Mouse (Mus musculus) monocyte, adult 2 months (primary cell): ENCODE measurements at regions not wholly inside any gene's neighbourhood (a gene's known extent, or its start where the extent isn't known, plus 50 kb on each side); places are given as distances from the start of the nearest gene placed in this dataset.

Experiments
- DNase-seq, 2 experiments: peaks; one replicate each; pipeline ENCODE4 v3.0.0; 2022; ENCODE audit warnings: low spot score in 2 of 2, low read depth in 1 of 2

- DNase-seq, result no peak
These were observed 77.1 kb upstream of the Nck2 start for GRCm38 (mm10) chr1:43367151-43367895.

GRCm38 (mm10) chr1:43371863-43372262, 72.5 kb upstream of the Nck2 start:
- no peak for DNase-seq

- no peak for DNase-seq
These were observed 69.4 kb upstream of the Nck2 start for GRCm38 (mm10) chr1:43374946-43375345.

- DNase-seq, result no peak
These were observed 68.5 kb upstream of the Nck2 start for GRCm38 (mm10) chr1:43375851-43376250.

GRCm38 (mm10) chr1:43377491-43378263, 66.7 kb upstream of the Nck2 start:
- no peak for DNase-seq

- no peak for DNase-seq
These were observed 59.4 kb upstream of the Nck2 start for GRCm38 (mm10) chr1:43385008-43385407.

- DNase-seq, result no peak
These were observed 50.3 kb upstream of the Nck2 start for GRCm38 (mm10) chr1:43394035-43394434.
